Mouse (Mus musculus): ENCODE data around the gene Afmid.

DNA sequence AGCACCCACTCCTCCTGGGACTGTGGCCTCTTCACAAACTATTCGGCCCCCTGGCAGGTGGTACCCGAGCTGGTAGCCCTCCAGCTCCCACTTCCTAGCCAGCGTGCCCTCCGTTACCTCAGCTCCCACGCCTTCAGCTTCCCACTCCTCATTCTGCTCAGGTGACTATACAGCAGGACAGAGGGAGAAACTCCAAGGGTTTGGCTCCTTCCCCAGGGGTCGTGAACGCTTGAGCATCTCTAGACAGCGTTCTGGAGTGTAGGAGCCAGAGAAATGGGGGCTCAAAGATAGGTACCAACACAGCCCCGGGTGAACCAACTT is 34.3 kb upstream of the Afmid start:
- TF ChIP-seq CTCF (IDR thresholded peaks at IDR 0.05; ENCODE audit: borderline replicate concordance, insufficient read depth, low read length) (no peak), POLR2A (IDR thresholded peaks at IDR 0.05; ENCODE audit: low read depth, low read length) (no peak)

All from embryonic fibroblast, embryonic 13.5 days (primary cell).